ENCODE assay signal across 9 mouse cellular contexts in genomic region chr11:97489589-97490324, GRCm38 (mm10). TPM values are rescaled to one million over a fixed set of nuclear protein-coding genes. Genes with fewer than 3 reads are reported as not detected.
DNase-seq lines count a peak whose midpoint lies in the region; ATAC-seq lines count a peak whose summit lies in the region.
"Had no signal": no experiment of that assay in that cellular context is flagged by ENCODE, and none has a peak within 500 bp of the region (broad histone marks: within the 10 kb centered on the region; RNA-seq: fewer than 3 reads in every experiment).

No protein-coding gene starts in this region.

- no peak overlapping the region for H3K9ac ChIP-seq in liver, embryonic 12.5 days

- H3K27me3 ChIP-seq in liver, embryonic 12.5 days (replicated peaks), result no peaks in the 10 kb centered on the region

- H3K4me1 ChIP-seq in liver, embryonic 12.5 days, result no peaks in the 10 kb centered on the region

- no peak overlapping the region for H3K4me3 ChIP-seq in liver, embryonic 12.5 days
- H3K4me3 ChIP-seq: erythroblast, embryonic 14.5 days had no signal

- H3K4me2 ChIP-seq in liver, embryonic 12.5 days, result no peak overlapping the region

- peak; percentile 70 for DNase-seq in right cerebral cortex, adult 18-20 months
- no peak for DNase-seq in right cerebral cortex, postnatal 36 days (ENCODE audit: low spot score in 2 of 2)
- DNase-seq in cerebellum, adult 9-11 months, result peak; percentile 72
- DNase-seq in gastrocnemius, adult 8-10 months (ENCODE audit: low spot score in 2 of 2), result peak; percentile 55 to 56
- peak; percentile 57 to 83 for DNase-seq in kidney, adult 8-10 months
- DNase-seq in natural killer cell, adult 2 months (ENCODE audit: low spot score in 2 of 2), result peak; percentile 60 to 82
- peak; percentile 73 for DNase-seq in testis, postnatal 14 days (ENCODE audit: low spot score)

- 47% methylated on average over 16 of the region's 16 CpGs for WGBS in liver, embryonic 12.5 days (ENCODE audit: insufficient replicate concordance)

- 0 out of 2 replicates have a peak, but pooled peaks have one; percentile 27 for ATAC-seq in liver, embryonic 12.5 days

- peaks cover 99% of the 10 kb centered on the region for H3K36me3 ChIP-seq in liver, embryonic 12.5 days

- H3K9me3 ChIP-seq in liver, embryonic 12.5 days (replicated peaks), result no peaks in the 10 kb centered on the region

- no peak overlapping the region for H3K27ac ChIP-seq in liver, embryonic 12.5 days

RNA-seq across cellular contexts. Expression of gene 4933428G20Rik, which starts 10.4 kb away (rescaled TPM):
- not detected for total RNA-seq in gastrocnemius, adult 8-10 months (2022)
- polyA plus RNA-seq in liver, embryonic 12.5 days (2016; fragmentation: Nextera tagmentation; extraction: Ambion mirVana), result 1.3 and 1.4 TPM in 2 replicates
- polyA plus RNA-seq: erythroblast, embryonic 14.5 days had no signal

Comparison
In these comparisons a context has a peak if more than half of its experiments do, and no peak if none do; other contexts are left out.
1. DNase-seq: peak in right cerebral cortex, adult 18-20 months (single experiment), cerebellum, adult 9-11 months (single experiment), gastrocnemius, adult 8-10 months (2 of 2), kidney, adult 8-10 months (2 of 2), natural killer cell, adult 2 months (2 of 2) and testis, postnatal 14 days (single experiment); none in right cerebral cortex, postnatal 36 days (0 of 2).